Mouse (Mus musculus) hindbrain, postnatal 0 days (tissue): ENCODE data around the gene Tgm6. TPM values are rescaled to one million over a fixed set of nuclear protein-coding genes. Genes with fewer than 3 reads are reported as not detected.
A peak's percentile ranks its signal among the peaks of the same experiment; 100 is the strongest.

ENCODE experiments used
- ATAC-seq: fragments of 200-750 bp; cut with Nextera tagmentation; 2 replicates; pipeline ENCODE4 v1.8.0; 2017; ENCODE audit warnings: mild to moderate bottlenecking, moderate TSS enrichment, moderate library complexity
- DNase-seq: peaks from one replicate; pipeline ENCODE4 v3.0.0-alpha.2; 2015; ENCODE audit warnings: low spot score
- H3K27ac ChIP-seq: fragments of 300-500 bp; sonication (generic); 2 replicates; pipeline ENCODE4 v1.5.1; 2014; ENCODE audit warnings: mild to moderate bottlenecking
- H3K27me3 ChIP-seq: fragments of 300-500 bp; sonication (generic); 2 replicates; pipeline ENCODE4 v1.6.1; 2014; ENCODE audit warnings: low read length, mixed read lengths; ENCODE audit not compliant: insufficient read depth
- H3K36me3 ChIP-seq: fragments of 300-500 bp; sonication (generic); 2 replicates; pipeline ENCODE4 v1.6.1; 2014; ENCODE audit warnings: low read length, mixed read lengths; ENCODE audit not compliant: insufficient read depth
- H3K4me1 ChIP-seq: fragments of 300-500 bp; sonication (generic); 2 replicates; pipeline ENCODE4 v1.6.1; 2014; ENCODE audit warnings: antibody characterized with exemption, low read length, mixed read lengths; ENCODE audit not compliant: insufficient read depth
- H3K4me2 ChIP-seq: fragments of 300-500 bp; sonication (generic); 2 replicates; pipeline ENCODE4 v1.6.1; 2014; ENCODE audit warnings: low read depth, mild to moderate bottlenecking, low read length, moderate library complexity, mixed read lengths
- H3K4me3 ChIP-seq: fragments of 300-500 bp; sonication (generic); 2 replicates; pipeline ENCODE4 v1.5.1; 2014; ENCODE audit warnings: low read length
- H3K9ac ChIP-seq: fragments of 300-500 bp; sonication (generic); replicated peaks from 2 replicates; pipeline ENCODE4 v1.6.1; 2014; ENCODE audit warnings: mild to moderate bottlenecking, low read length, moderate library complexity, mixed read lengths
- H3K9me3 ChIP-seq: fragments of 300-500 bp; sonication (generic); 2 replicates; pipeline ENCODE4 v1.6.1; 2016; ENCODE audit warnings: low read length, mixed read lengths
- CTCF ChIP-seq: IDR thresholded peaks from 2 replicates; pipeline ENCODE4 v1.5.1; 2016; ENCODE audit warnings: antibody characterized with exemption, control low read depth, low read depth
- WGBS: fragments of 180-500 bp; shearing (Covaris S2); extraction: QIAGEN DNeasy Blood & Tissue Kit; methylation state at CpG from one replicate; pipeline ENCODE4 v1.1.7; 2014; 5-methylcytosine and 5-hydroxymethylcytosine counted together
- polyA plus RNA-seq: library from polyadenylated mRNA; unstranded; fragments of >200 nt; fragmentation: Nextera tagmentation; extraction: Ambion mirVana; gene quantifications from 2 replicates; pipeline ENCODE4 v1.2.1, GENCODE M21; 2015
- total RNA-seq: library from RNA; depleted of rRNA; stranded (reverse); fragments of >200 nt; gene quantifications from 2 replicates; pipeline ENCODE4 v1.2.3, GENCODE M21; 2014; rRNA removed

Gene Tgm6
- total RNA-seq: 0.04 and 0.16 TPM in 2 replicates
- polyA plus RNA-seq: 0.14 TPM in 1 of 2 replicates, not detected in the other

DNA sequence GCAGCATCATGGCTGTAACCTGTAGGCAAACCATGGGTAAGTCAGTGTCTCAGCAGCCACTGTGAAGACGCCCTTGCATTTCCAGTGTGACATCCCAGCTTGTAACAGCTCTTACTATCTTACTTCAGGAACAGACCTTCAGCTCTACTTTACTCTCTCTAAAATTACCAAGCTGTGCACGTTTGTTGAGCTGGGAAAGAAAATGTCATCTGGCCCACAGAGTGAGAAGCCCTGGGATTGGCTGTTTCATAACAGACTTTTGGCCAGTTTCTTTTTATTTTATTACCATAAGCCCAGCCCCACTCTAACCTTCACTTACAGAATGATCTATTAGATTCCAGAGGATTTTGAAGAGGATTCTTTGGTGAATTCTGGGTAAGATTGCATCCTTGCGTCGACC lies at the start of gene Tgm6:
Gene Tgm6, plus strand, starts transcription at position 301 of the 400 bp plus-strand sequence.
- no peak for TF ChIP-seq CTCF
- Histone ChIP-seq H3K4me2 (no peak within 1 kb of the TSS), H3K27me3 (no peaks in the 10 kb centered on the region), H3K36me3 (no peaks in the 10 kb centered on the region), H3K4me3 (no peak within 1 kb of the TSS), H3K27ac (0 out of 2 replicates have a peak within 1 kb of the TSS, but pooled peaks have one; percentile 21), H3K9me3 (no peaks in the 10 kb centered on the region), H3K4me1 (no peaks in the 10 kb centered on the region), H3K9ac (no peak within 1 kb of the TSS)
- DNase-seq: peak; percentile 1
- WGBS: 66% methylated on average over 4 of the region's 4 CpGs
- no peak for ATAC-seq

DNA sequence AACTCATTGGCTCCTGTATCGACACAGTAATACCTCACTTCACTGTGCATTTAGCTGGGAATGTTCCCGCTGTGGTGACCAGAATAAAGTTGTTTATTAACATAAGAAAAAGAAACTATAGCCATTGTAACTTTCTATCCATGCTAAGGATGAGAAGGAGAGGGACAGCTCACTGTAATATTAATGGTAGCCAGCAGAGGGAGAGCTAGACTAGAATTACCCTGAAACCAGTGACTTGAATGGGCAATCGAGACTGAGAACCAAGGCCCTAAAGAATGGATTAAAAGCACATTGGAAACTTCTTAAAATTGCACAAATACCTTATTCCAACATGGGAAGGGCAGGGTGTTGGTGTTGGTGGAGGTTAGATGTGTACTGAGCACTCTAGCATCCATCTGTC lies 44.0 kb upstream of the Tgm6 start:
- ATAC-seq (no peak), DNase-seq (peak; percentile 68)
- H3K27me3 ChIP-seq: no peaks in the 10 kb centered on the region
- no peak overlapping the region for H3K9ac ChIP-seq
- no peaks in the 10 kb centered on the region for H3K36me3 ChIP-seq
- no peak overlapping the region for H3K4me3 ChIP-seq
- peak; percentile 83 for TF ChIP-seq CTCF
- no peaks in the 10 kb centered on the region for H3K4me1 ChIP-seq
- H3K27ac ChIP-seq: no peak overlapping the region
- H3K4me2 ChIP-seq: no peak overlapping the region
- no peaks in the 10 kb centered on the region for H3K9me3 ChIP-seq
- WGBS: 21% methylated on average over 3 of the region's 3 CpGs

DNA sequence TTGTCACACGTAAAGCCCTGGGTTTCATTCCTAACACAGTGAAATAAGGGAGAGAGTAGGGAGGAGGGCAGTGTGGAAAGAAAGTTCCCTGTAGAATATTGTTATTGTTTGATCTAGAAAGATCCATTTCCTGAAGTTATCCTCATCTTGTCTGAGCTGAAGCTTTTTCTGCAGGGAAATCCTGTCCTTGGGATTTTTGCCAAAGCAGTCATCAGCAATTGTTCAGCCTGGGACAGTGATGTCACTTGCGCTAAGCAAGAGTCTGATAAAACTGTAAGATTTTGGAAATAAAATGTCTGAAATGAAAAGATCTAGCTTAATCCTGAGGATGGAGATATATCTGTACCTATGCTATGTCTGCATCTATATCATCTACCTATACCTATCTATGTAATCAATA lies 41.8 kb upstream of the Tgm6 start:
- WGBS: 79% methylated on average over 2 of the region's 2 CpGs
- Histone ChIP-seq H3K4me1 (no peaks in the 10 kb centered on the region), H3K9ac (no peak overlapping the region), H3K9me3 (no peaks in the 10 kb centered on the region), H3K4me3 (no peak overlapping the region), H3K4me2 (no peak overlapping the region), H3K27me3 (no peaks in the 10 kb centered on the region), H3K27ac (no peak overlapping the region), H3K36me3 (no peaks in the 10 kb centered on the region)
- no peak for DNase-seq
- no peak for TF ChIP-seq CTCF
- no peak for ATAC-seq

DNA sequence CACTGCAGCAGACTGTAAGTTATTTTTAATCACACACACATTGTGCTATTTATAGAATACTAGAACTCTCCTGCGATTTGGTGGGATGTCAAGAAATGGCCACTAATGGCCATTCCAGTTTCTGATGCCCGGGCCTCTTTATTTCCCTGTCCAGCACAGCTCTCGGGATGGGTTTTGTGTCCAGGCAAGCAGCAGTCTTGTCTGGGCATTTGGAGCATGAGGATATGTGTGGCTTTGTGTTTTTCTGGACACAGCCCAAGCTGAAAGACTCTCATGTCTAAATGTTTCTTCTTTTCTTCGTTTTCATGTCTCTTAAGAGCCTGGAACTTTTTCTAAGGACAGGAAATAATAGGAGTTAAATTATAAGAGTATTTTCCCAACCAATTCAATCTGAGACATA lies 588 bp downstream of the Tgm6 start:
- Histone ChIP-seq H3K4me3 (no peak overlapping the region), H3K36me3 (no peaks in the 10 kb centered on the region), H3K27me3 (no peaks in the 10 kb centered on the region), H3K9ac (no peak overlapping the region), H3K27ac (no peak overlapping the region), H3K4me1 (no peaks in the 10 kb centered on the region), H3K4me2 (no peak overlapping the region), H3K9me3 (no peaks in the 10 kb centered on the region)
- ATAC-seq (peak; percentile 70; the same call in 1 of the 2 replicates), DNase-seq (peak; percentile 41)
- 42% methylated on average over 4 of the region's 4 CpGs for WGBS
- TF ChIP-seq CTCF: no peak

DNA sequence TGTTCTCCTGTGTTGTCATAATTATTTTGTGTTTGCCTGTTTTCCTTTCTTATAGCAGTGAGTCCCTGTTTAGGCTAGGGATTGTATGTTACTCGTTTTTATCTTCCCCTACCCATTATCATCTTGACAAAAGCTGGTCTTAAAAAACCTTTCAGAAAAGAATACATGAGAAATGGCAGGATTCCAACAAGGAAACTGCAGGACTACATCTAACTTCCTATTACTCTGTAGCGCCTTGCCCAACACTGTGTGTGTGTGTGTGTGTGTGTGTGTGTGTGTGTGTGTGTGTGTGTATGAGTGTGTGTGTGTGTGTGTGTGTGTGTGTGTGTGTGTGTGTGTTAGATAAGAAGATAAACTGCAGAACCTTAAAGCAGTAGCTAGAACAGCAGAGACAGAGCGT lies 1.2 kb downstream of the Tgm6 start:
- H3K4me3 ChIP-seq: no peak overlapping the region
- ATAC-seq: no peak

DNA sequence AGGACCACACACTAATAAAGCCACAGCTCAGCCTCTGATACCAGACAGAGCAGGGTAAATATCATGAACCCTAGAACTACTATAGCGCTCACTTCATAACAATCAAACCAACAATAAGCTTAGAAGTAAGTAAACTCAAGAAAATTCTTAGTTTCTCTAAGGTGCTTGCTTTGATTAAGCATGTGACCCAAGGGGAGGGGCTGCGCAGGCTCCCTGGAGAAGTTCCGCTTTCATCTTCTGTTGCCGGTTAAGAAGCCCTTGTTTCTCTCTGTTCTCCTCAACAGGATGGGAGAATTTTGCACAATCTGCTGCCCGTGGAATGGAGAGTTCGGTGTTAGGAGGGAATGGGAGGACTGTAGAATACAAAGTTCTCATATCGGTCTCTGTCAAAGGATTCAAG lies 6.4 kb downstream of the Tgm6 start:
- WGBS: 73% methylated on average over 7 of the region's 7 CpGs
- no peak for ATAC-seq

More for the DNA sequence above, 1.2 kb downstream of the Tgm6 start:
- no peaks in the 10 kb centered on the region for H3K27me3 ChIP-seq
- 12% methylated on average over 3 of the region's 3 CpGs for WGBS
- 0 out of 2 replicates have a peak overlapping the region, but pooled peaks have one; percentile 21 for H3K27ac ChIP-seq
- no peak overlapping the region for H3K4me2 ChIP-seq
- peak; percentile 34 for DNase-seq
- no peaks in the 10 kb centered on the region for H3K36me3 ChIP-seq
- no peak overlapping the region for H3K9ac ChIP-seq
- TF ChIP-seq CTCF: no peak
- H3K4me1 ChIP-seq: no peaks in the 10 kb centered on the region
- no peaks in the 10 kb centered on the region for H3K9me3 ChIP-seq

DNA sequence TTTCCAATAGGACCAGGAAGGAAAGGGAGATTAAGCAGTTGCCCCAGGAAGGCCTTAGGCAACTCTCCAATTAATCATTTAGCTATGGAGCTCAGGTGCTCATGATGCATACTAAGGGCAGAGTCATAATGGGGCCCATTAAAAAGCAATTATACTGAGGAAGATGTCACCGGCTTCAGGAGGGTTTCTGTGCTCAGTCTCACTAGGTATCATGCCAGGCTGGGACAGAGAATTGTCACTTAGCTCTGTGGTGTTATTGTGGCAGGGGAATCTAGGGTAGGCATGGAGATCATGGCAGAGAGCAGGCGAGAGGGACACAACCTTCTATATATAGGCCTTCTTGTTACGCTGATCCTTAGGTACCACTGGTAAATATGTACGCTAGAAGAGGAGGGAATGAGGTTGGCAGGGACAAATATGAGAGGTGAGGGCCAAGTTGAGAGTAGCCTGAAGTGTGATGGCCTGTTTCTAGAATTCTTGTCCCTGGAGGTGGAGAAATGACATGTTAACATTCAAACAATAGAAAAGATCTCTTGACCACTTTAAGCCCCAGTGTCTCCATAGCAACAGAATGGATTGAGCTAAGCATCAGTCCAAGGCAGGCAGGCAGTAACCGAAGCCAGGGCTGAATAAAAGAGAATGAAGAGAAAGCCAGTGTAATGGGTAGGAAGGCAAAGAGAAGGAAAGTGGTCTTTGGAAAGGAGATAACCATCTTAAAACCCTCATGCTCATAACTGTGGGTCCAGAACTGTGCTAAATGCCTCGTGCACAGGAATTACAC lies 13.3 kb downstream of the Tgm6 start:
- Histone ChIP-seq H3K9ac (no peak overlapping the region), H3K27ac (peak overlapping the region; percentile 55; the same call in 1 of the 2 replicates), H3K4me3 (no peak overlapping the region), H3K4me1 (no peaks in the 10 kb centered on the region), H3K9me3 (no peaks in the 10 kb centered on the region), H3K4me2 (no peak overlapping the region), H3K36me3 (no peaks in the 10 kb centered on the region), H3K27me3 (no peaks in the 10 kb centered on the region)
- no peak for TF ChIP-seq CTCF
- WGBS: 48% methylated on average over 6 of the region's 6 CpGs
- peak; percentile 72; the same call in 1 of the 2 replicates for ATAC-seq
- DNase-seq: peak; percentile 62

More for the DNA sequence above, 6.4 kb downstream of the Tgm6 start:
- no peak for DNase-seq
- Histone ChIP-seq H3K4me1 (no peaks in the 10 kb centered on the region), H3K27me3 (no peaks in the 10 kb centered on the region), H3K9ac (no peak overlapping the region), H3K9me3 (no peaks in the 10 kb centered on the region), H3K27ac (no peak overlapping the region), H3K4me2 (no peak overlapping the region), H3K4me3 (no peak overlapping the region), H3K36me3 (no peaks in the 10 kb centered on the region)
- TF ChIP-seq CTCF: no peak
